Comparison of ENCODE assay signal across 9 mouse cellular contexts in the genomic region with DNA sequence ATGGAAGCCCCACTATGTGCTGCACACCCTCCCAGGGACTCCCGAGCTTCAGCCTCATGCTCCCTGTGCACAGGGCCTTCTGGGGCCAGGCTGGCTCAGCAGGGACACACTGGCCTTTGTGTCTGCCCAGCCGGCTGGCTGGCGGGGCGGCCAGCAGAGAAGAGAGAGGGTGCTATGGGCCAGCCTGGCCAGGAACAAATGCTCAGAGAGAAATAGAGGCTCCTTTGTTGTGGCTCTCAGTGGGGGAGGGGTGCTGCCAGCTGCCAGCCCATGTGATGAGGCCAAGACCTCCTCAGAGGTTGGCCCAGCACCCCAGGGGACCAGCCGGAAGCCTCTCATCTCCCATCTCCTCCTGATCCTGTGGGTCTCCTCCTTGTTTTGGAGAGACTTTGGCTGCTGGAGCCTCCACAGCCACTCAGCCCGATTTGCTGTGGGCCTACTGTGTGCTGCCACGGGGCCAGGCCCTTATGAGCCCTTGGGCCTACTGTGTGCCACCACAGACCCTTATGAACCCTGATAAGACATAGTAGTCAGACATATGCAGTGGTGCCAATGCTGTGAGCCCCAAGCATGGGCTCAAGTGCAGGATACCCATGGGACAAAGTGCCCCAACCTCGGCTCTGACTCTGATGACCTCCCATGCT. TPM values are rescaled to one million over a fixed set of nuclear protein-coding genes. Genes with fewer than 3 reads are reported as not detected.
DNase-seq lines count a peak whose midpoint lies in the region; ATAC-seq and TF ChIP-seq lines count a peak whose summit lies in the region.
"Had no signal": no experiment of that assay in that cellular context is flagged by ENCODE, and none has a peak within 500 bp of the region (broad histone marks: within the 10 kb centered on the region; RNA-seq: fewer than 3 reads in every experiment).

No protein-coding gene starts in this region.

- DNase-seq in cerebellum, adult 9-10 months, result peak; percentile 46
- DNase-seq in cerebellum, postnatal 36 days, result no peak
- DNase-seq in CH12.LX (ENCODE audit: extremely low read depth), result no peak
- DNase-seq in limb, embryonic 11.5 days (ENCODE audit: low spot score), result no peak
- DNase-seq in kidney, adult 8-10 months, result no peak
- no peak for DNase-seq in heart, adult 11 months

- no peak overlapping the region for H3K9ac ChIP-seq in CH12.LX (ENCODE audit: insufficient read depth, low read depth)
- H3K9ac ChIP-seq in hindbrain, embryonic 15.5 days, result no peak overlapping the region
- no peak overlapping the region for H3K9ac ChIP-seq in limb, embryonic 11.5 days (ENCODE audit: low read length)
- H3K9ac ChIP-seq: limb, embryonic 13.5 days had no signal

- no peak overlapping the region for H3K4me3 ChIP-seq in CH12.LX (replicated peaks in 1 of 3; ENCODE audit: low read depth in 2 of 3, low read length in 2 of 3, poor library complexity in 1 of 3)
- no peak overlapping the region for H3K4me3 ChIP-seq in hindbrain, embryonic 15.5 days
- H3K4me3 ChIP-seq in limb, embryonic 11.5 days (ENCODE audit: low read depth, low read length), result no peak overlapping the region
- H3K4me3 ChIP-seq: limb, embryonic 13.5 days had no signal

- dilution Hi-C loops in CH12.LX (cut with MboI; ENCODE audit: extremely low pct_ligation_motif_present, extremely low pct_unique_long_range_greater_than_20kb, low sequenced_read_pairs), result no loop called here

- H3K9me3 ChIP-seq in CH12.LX (replicated peaks; ENCODE audit: low read length), result no peaks in the 10 kb centered on the region
- no peaks in the 10 kb centered on the region for H3K9me3 ChIP-seq in hindbrain, embryonic 15.5 days
- no peaks in the 10 kb centered on the region for H3K9me3 ChIP-seq in limb, embryonic 11.5 days (ENCODE audit: control insufficient read depth, low read length)
- H3K9me3 ChIP-seq: limb, embryonic 13.5 days had no signal

- TF ChIP-seq RAD21 in CH12.LX (IDR thresholded peaks at IDR 0.05; ENCODE audit: low read depth, low read length), result no peak

- no peak for ATAC-seq in hindbrain, embryonic 15.5 days (ENCODE audit: low FRiP score, low read depth)
- ATAC-seq in limb, embryonic 11.5 days (ENCODE audit: insufficient number of reproducible peaks, low FRiP score, low TSS enrichment, low read depth), result no peak
- ATAC-seq in erythroblast, adult 5-6 weeks (replicated peaks; ENCODE audit: low FRiP score, poor library complexity, severe bottlenecking), result no peak

- no peaks in the 10 kb centered on the region for H3K36me3 ChIP-seq in CH12.LX (replicated peaks in 1 of 2; ENCODE audit: control insufficient read depth in 1 of 2, insufficient read depth in 1 of 2, low read length in 1 of 2)
- H3K36me3 ChIP-seq in hindbrain, embryonic 15.5 days, result no peaks in the 10 kb centered on the region
- no peaks in the 10 kb centered on the region for H3K36me3 ChIP-seq in limb, embryonic 11.5 days (ENCODE audit: control insufficient read depth, insufficient read depth, low read length)
- H3K36me3 ChIP-seq: limb, embryonic 13.5 days had no signal

- no peak for TF ChIP-seq POLR2A in CH12.LX (IDR thresholded peaks at IDR 0.05; ENCODE audit: low read depth, low read length)

- WGBS in hindbrain, embryonic 15.5 days, result 60% methylated on average over 8 of the region's 8 CpGs
- 66% methylated on average over 8 of the region's 8 CpGs for WGBS in limb, embryonic 11.5 days

- in situ Hi-C loops in CH12.LX (cut with MboI; ENCODE audit: low pct_ligation_motif_present, low pct_unique_long_range_greater_than_20kb, low sequenced_read_pairs), result no loop called here

- H3K4me2 ChIP-seq in CH12.LX (ENCODE audit: insufficient read depth, low read depth, poor library complexity, severe bottlenecking), result no peak overlapping the region
- no peak overlapping the region for H3K4me2 ChIP-seq in hindbrain, embryonic 15.5 days
- no peak overlapping the region for H3K4me2 ChIP-seq in limb, embryonic 11.5 days (ENCODE audit: low read depth, severe bottlenecking)
- H3K4me2 ChIP-seq: limb, embryonic 13.5 days had no signal

- H3K79me2 ChIP-seq in CH12.LX (replicated peaks; ENCODE audit: control insufficient read depth, extremely low read depth, insufficient read depth, poor library complexity, severe bottlenecking), result no peaks in the 10 kb centered on the region

- H3K27me3 ChIP-seq in CH12.LX (replicated peaks), result peaks cover 76% of the 10 kb centered on the region
- H3K27me3 ChIP-seq in hindbrain, embryonic 15.5 days, result no peaks in the 10 kb centered on the region
- H3K27me3 ChIP-seq in limb, embryonic 11.5 days (ENCODE audit: control insufficient read depth, insufficient read depth, low read length), result no peaks in the 10 kb centered on the region

- no peak for TF ChIP-seq CTCF in CH12.LX (conservative IDR thresholded peaks at IDR 0.05 in 1 of 2, IDR thresholded peaks at IDR 0.05 in 1 of 2; ENCODE audit: low read depth in 2 of 2, low read length in 2 of 2)

- no peaks in the 10 kb centered on the region for H3K4me1 ChIP-seq in CH12.LX (ENCODE audit: control insufficient read depth in 1 of 2, insufficient read depth in 2 of 2)
- H3K4me1 ChIP-seq in hindbrain, embryonic 15.5 days (replicated peaks), result peaks cover 79% of the 10 kb centered on the region
- H3K4me1 ChIP-seq in limb, embryonic 11.5 days (ENCODE audit: control insufficient read depth, insufficient read depth, low read length), result peaks cover 6% of the 10 kb centered on the region

- no peak for TF ChIP-seq EP300 in CH12.LX (IDR thresholded peaks at IDR 0.05; ENCODE audit: low read length)

- H3K27ac ChIP-seq in CH12.LX (ENCODE audit: insufficient read depth, low read depth), result no peak overlapping the region
- 0 out of 2 replicates have a peak overlapping the region, but pooled peaks have one; percentile 20 for H3K27ac ChIP-seq in hindbrain, embryonic 15.5 days (replicated peaks)
- H3K27ac ChIP-seq in limb, embryonic 11.5 days (replicated peaks; ENCODE audit: low read depth, low read length), result 0 out of 2 replicates have a peak overlapping the region, but pooled peaks have one; percentile 14
- H3K27ac ChIP-seq: limb, embryonic 13.5 days had no signal

TF ChIP-seq in CH12.LX, 34 proteins besides CTCF, POLR2A, EP300 and RAD21:
- TF ChIP-seq E2F4 (IDR thresholded peaks at IDR 0.05; ENCODE audit: insufficient replicate concordance, low read depth, low read length) (no peak), ZKSCAN1 (IDR thresholded peaks at IDR 0.05; ENCODE audit: borderline replicate concordance, low read depth, low read length) (peak; percentile 50), USF2 (conservative IDR thresholded peaks at IDR 0.05; ENCODE audit: low read depth, low read length) (no peak)
TF ChIP-seq in CH12.LX: peak in this region for 1.

RNA-seq across cellular contexts. Expression of a gene that starts 12.0 kb away (rescaled TPM):
- total RNA-seq in CH12.LX (2012; rRNA removed) (not detected in 2 replicates), CH12.LX (2014; rRNA removed) (not detected in 2 replicates)
- polyA plus RNA-seq in CH12.LX (2012; ENCODE audit: insufficient read length, low read depth), result 0.13 and 0.14 TPM in 2 replicates
- polyA plus RNA-seq in hindbrain, embryonic 15.5 days (2015; fragmentation: Nextera tagmentation; extraction: Ambion mirVana), result 6.6 and 8.3 TPM in 2 replicates
- polyA plus RNA-seq in limb, embryonic 11.5 days (2014; fragmentation: Nextera tagmentation; extraction: Ambion mirVana), result 2.4 and 2.5 TPM in 2 replicates
- total RNA-seq in erythroblast, adult 5-6 weeks (2015; ENCODE audit: low replicate concordance), result 1.2 TPM in 1 of 2 replicates, not detected in the other
- not detected in 2 replicates for total RNA-seq in erythroblast, adult 5-6 weeks (2017; ENCODE audit: low replicate concordance)
